In genomic region chr10:70901193-70901875, GRCm38 (mm10) we compare ENCODE assay signal across 11 mouse cellular contexts.
DNase-seq lines count a peak whose midpoint lies in the region; ATAC-seq lines count a peak whose summit lies in the region.
"Had no signal": no experiment of that assay in that cellular context is flagged by ENCODE, and none has a peak within 500 bp of the region (broad histone marks: within the 10 kb centered on the region; RNA-seq: fewer than 3 reads in every experiment).

No protein-coding gene starts in this region.

- no peak overlapping the region for H3K4me2 ChIP-seq in hindbrain, embryonic 11.5 days (replicated peaks; ENCODE audit: low read depth, low read length)
- H3K4me2 ChIP-seq: embryonic facial prominence, embryonic 15.5 days; stomach, embryonic 15.5 days had no signal

- no peaks in the 10 kb centered on the region for H3K9me3 ChIP-seq in hindbrain, embryonic 10.5 days
- H3K9me3 ChIP-seq in hindbrain, embryonic 11.5 days (ENCODE audit: control insufficient read depth, low read length) = no peaks in the 10 kb centered on the region
- H3K9me3 ChIP-seq: embryonic facial prominence, embryonic 15.5 days; stomach, embryonic 15.5 days had no signal

- no peak for DNase-seq in hindbrain, embryonic 10.5 days (ENCODE audit: low spot score)
- no peak for DNase-seq in hindbrain, embryonic 11.5 days (ENCODE audit: low spot score)
- DNase-seq in frontal cortex, postnatal 14 days (ENCODE audit: low spot score in 2 of 2) = peak; percentile 16 to 18
- peak; percentile 35 to 78 for DNase-seq in left cerebral cortex, postnatal 25 days (ENCODE audit: low spot score in 2 of 2)
- DNase-seq in right cerebral cortex, postnatal 36 days (ENCODE audit: low spot score in 2 of 2) = peak; percentile 15 to 16
- no peak for DNase-seq in adrenal gland, postnatal 10 days
- no peak for DNase-seq in thymus, postnatal 25 days
- no peak for DNase-seq in neural tube, embryonic 10.5 days (ENCODE audit: extremely low spot score, low spot score)
- DNase-seq: kidney, postnatal 36 days had no signal

- H3K4me1 ChIP-seq in hindbrain, embryonic 10.5 days (replicated peaks) = peaks cover 25% of the 10 kb centered on the region
- H3K4me1 ChIP-seq in hindbrain, embryonic 11.5 days (replicated peaks; ENCODE audit: control insufficient read depth, insufficient read depth, low read length) = no peaks in the 10 kb centered on the region; the same call in 1 of the 2 replicates
- H3K4me1 ChIP-seq: embryonic facial prominence, embryonic 15.5 days; stomach, embryonic 15.5 days had no signal

- H3K36me3 ChIP-seq in hindbrain, embryonic 10.5 days = no peaks in the 10 kb centered on the region
- H3K36me3 ChIP-seq in hindbrain, embryonic 11.5 days (ENCODE audit: control insufficient read depth, insufficient read depth, low read length) = no peaks in the 10 kb centered on the region
- H3K36me3 ChIP-seq: embryonic facial prominence, embryonic 15.5 days; stomach, embryonic 15.5 days had no signal

- no peak overlapping the region for H3K9ac ChIP-seq in hindbrain, embryonic 11.5 days (ENCODE audit: low read depth, low read length)
- H3K9ac ChIP-seq: embryonic facial prominence, embryonic 15.5 days; stomach, embryonic 15.5 days had no signal

- ATAC-seq in hindbrain, embryonic 11.5 days (ENCODE audit: low FRiP score) = no peak

- H3K27me3 ChIP-seq in hindbrain, embryonic 10.5 days (ENCODE audit: insufficient read depth, poor library complexity, severe bottlenecking) = no peaks in the 10 kb centered on the region
- H3K27me3 ChIP-seq in hindbrain, embryonic 11.5 days (ENCODE audit: control insufficient read depth, insufficient read depth, low read length) = no peaks in the 10 kb centered on the region
- H3K27me3 ChIP-seq: embryonic facial prominence, embryonic 15.5 days; stomach, embryonic 15.5 days had no signal

- peak overlapping the region; percentile 45; the same call in 1 of the 2 replicates for H3K27ac ChIP-seq in hindbrain, embryonic 10.5 days
- no peak overlapping the region for H3K27ac ChIP-seq in hindbrain, embryonic 11.5 days (ENCODE audit: low read depth, low read length)
- H3K27ac ChIP-seq: embryonic facial prominence, embryonic 15.5 days; stomach, embryonic 15.5 days had no signal

- WGBS in hindbrain, embryonic 10.5 days = 70% methylated on average over 11 of the region's 11 CpGs
- WGBS in hindbrain, embryonic 11.5 days = 74% methylated on average over 11 of the region's 11 CpGs

- intact Hi-C loops in left cerebral cortex, postnatal 25 days (cut with DNase I) = no loop called here

- H3K4me3 ChIP-seq in hindbrain, embryonic 10.5 days = no peak overlapping the region
- H3K4me3 ChIP-seq in hindbrain, embryonic 11.5 days (ENCODE audit: low read depth, low read length) = no peak overlapping the region
- H3K4me3 ChIP-seq: embryonic facial prominence, embryonic 15.5 days; stomach, embryonic 15.5 days had no signal

Comparison
In these comparisons a context has a peak if more than half of its experiments do, and no peak if none do; other contexts are left out.
1. DNase-seq: peak in frontal cortex, postnatal 14 days (2 of 2), left cerebral cortex, postnatal 25 days (2 of 2) and right cerebral cortex, postnatal 36 days (2 of 2); none in hindbrain, embryonic 10.5 days (single experiment), hindbrain, embryonic 11.5 days (single experiment), adrenal gland, postnatal 10 days (single experiment), thymus, postnatal 25 days (single experiment) and neural tube, embryonic 10.5 days (single experiment).